Mouse (Mus musculus) kidney, adult 8-10 months (tissue): ENCODE results near the gene Rad51b.

ENCODE experiments used
- DNase-seq, 2 experiments: peaks; one replicate each; pipeline ENCODE4 v3.0.0; 2022

Gene Rad51b

DNA sequence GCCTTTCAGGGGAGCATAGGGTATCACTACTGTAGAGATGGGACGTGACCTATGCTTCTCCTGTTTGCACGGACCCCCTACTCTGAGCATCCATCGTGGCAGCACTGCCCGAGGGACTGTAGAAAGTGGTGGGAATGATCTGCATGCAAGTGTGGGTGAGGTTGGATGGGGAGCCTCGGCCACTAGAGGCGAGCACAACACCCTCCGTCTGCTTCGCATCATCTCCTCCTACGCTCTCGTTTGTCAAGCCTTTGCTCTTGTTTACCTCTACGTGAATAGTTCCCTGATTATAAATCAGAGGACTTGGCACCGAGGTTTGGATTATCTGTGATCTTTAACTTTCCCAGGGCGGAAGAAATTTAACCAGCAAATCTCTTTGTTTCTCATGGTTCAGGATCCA, 551.5 kb downstream of the Rad51b start:
- DNase-seq: no peak

- DNase-seq: peak; percentile 29 to 35
These were observed 552.9 kb downstream of the Rad51b start for GRCm38 (mm10) chr12:79850021-79850420.

DNA sequence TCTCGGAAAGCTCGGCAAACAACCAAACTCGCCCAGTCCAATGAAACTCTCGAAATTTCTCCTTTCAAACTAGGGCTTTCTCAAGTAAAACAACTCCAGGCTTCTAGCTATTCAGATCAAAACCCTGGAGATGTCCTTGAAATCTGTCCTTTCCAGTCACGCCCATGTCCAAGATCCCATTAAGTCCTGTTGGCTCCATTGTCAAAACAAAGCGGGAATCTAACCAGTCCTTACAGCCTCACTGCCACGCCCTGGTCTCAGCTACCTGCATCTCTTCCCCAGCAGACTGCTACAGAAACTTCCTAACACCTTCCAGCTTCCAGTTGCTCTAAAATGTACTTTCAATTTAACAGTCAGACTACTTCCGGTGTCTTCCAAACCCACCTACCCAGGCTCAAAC, 554.8 kb downstream of the Rad51b start:
- no peak for DNase-seq

- DNase-seq: no peak
These were observed 555.5 kb downstream of the Rad51b start for GRCm38 (mm10) chr12:79852606-79853005.

DNA sequence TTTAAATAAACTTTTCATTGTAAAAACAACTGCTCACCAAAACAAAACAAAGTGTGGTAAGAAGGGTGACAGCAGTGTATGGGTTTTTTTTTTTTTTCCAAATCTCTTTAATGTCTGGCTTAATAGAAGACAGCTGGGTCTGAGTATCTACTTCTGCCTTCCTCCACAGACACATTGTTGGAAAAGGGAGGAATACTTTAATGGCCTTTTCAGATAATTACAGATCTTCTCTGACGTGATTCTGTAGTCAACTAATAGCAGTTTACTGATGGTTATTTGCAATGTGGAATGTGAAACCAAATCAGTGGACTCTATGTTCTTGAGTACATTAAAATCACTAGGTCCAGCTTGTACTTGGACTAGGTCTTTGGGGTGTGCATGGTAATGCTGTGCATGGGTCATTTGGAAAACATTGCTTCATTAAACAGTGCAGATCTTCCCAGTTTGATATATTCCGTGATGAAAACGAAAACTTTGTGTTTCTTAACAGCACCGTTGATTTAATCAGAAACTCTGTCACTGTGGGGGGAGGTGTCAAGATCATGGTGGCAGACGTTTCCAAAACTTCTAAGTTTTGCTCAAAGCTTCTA, 556.9 kb downstream of the Rad51b start:
- DNase-seq: no peak

- no peak for DNase-seq
These were observed 557.4 kb downstream of the Rad51b start for GRCm38 (mm10) chr12:79854507-79854906.

GRCm38 (mm10) chr12:79856116-79856909, 559.2 kb downstream of the Rad51b start:
- peak; percentile 61 to 63 for DNase-seq

- DNase-seq: no peak
These were observed 560.6 kb downstream of the Rad51b start for GRCm38 (mm10) chr12:79857704-79858103.

- DNase-seq: no peak
These were observed 561.3 kb downstream of the Rad51b start for GRCm38 (mm10) chr12:79858336-79858735.

DNA sequence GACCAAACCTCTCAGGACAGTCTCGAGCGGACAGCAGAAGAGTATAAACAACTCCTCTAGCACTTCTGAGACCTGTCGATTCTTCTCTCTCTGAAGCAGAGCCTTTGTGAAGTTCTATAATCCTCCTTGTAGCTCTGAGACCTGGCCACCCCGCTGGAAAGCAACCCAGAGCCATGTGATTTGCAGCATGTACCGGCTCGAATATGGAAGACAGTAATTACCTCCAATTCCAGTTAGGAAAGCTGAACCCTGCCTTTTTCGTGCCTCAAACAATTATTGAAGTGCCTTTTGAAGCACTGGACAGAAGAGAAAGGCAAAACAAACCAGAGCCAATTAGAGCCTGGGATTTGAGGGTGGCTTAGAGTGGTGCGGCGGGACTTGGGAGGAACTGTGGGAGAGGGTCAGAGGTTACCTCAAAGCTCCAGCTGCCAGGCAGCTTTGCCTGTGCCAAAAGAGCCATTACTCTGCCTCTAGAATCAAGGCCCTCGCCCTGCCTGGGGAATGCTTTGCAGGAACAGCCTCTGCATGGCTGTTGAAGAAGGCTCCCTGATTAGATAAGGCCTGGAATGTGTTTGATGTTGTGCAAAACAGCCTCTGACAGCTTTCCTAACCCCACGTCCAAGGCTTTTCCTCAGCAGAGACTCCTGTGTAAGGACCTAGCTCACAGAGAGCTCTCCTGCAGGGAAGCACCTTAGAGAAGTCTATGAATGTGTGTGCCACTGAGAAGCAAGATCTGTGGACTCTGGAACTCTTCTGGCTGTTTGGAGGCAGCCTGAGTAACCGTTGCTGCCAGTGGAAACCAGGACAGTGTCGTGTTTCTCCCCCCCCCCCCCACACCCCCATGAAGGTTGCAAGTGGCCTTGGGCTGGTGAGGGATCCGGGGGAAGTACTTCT, 562.5 kb downstream of the Rad51b start:
- peak; percentile 49 to 57 for DNase-seq

GRCm38 (mm10) chr12:79860248-79860555, 563.1 kb downstream of the Rad51b start:
- DNase-seq: peak in 1 of 2 experiments; percentile 30
